Mouse (Mus musculus) forebrain, embryonic 12.5 days (tissue): ENCODE results near the gene Mark4. TPM values are rescaled to one million over a fixed set of nuclear protein-coding genes. Genes with fewer than 3 reads are reported as not detected.

Source experiments
- ATAC-seq: fragments of 200-750 bp; cut with Nextera tagmentation; 2 replicates; pipeline ENCODE4 v1.8.0; 2017; ENCODE audit warnings: moderate TSS enrichment; ENCODE audit not compliant: low FRiP score
- H3K27ac ChIP-seq: fragments of 300-500 bp; sonication (generic); 2 replicates; pipeline ENCODE4 v1.5.1; 2016; ENCODE audit warnings: mild to moderate bottlenecking
- H3K27me3 ChIP-seq: fragments of 300-500 bp; sonication (generic); 2 replicates; pipeline ENCODE4 v1.6.1; 2016; ENCODE audit warnings: mild to moderate bottlenecking
- H3K36me3 ChIP-seq: fragments of 300-500 bp; sonication (generic); replicated peaks from 2 replicates; pipeline ENCODE4 v1.6.1; 2016; ENCODE audit warnings: mild to moderate bottlenecking
- H3K4me1 ChIP-seq: fragments of 300-500 bp; sonication (generic); 2 replicates; pipeline ENCODE4 v1.6.1; 2016
- H3K4me2 ChIP-seq: fragments of 300-500 bp; sonication (generic); 2 replicates; pipeline ENCODE4 v1.6.1; 2016; ENCODE audit warnings: mild to moderate bottlenecking, moderate library complexity
- H3K4me3 ChIP-seq: fragments of 300-500 bp; sonication (generic); replicated peaks from 2 replicates; pipeline ENCODE4 v1.5.1; 2016; ENCODE audit warnings: mild to moderate bottlenecking
- H3K9ac ChIP-seq: fragments of 300-500 bp; sonication (generic); 2 replicates; pipeline ENCODE4 v1.6.1; 2016; ENCODE audit warnings: mild to moderate bottlenecking
- H3K9me3 ChIP-seq: fragments of 300-500 bp; sonication (generic); 2 replicates; pipeline ENCODE4 v1.6.1; 2016
- WGBS: fragments of 180-500 bp; shearing (Covaris S2); methylation state at CpG from one replicate; pipeline ENCODE4 v1.1.7; 2016; 5-methylcytosine and 5-hydroxymethylcytosine counted together
- polyA plus RNA-seq: library from polyadenylated mRNA; unstranded; fragments of >200 nt; fragmentation: Nextera tagmentation; extraction: Ambion mirVana; gene quantifications from 2 replicates; pipeline ENCODE4 v1.2.1, GENCODE M21; 2016

Mark4 gene
- polyA plus RNA-seq, 1 experiment from 2014 or later = 14.0 TPM

DNA sequence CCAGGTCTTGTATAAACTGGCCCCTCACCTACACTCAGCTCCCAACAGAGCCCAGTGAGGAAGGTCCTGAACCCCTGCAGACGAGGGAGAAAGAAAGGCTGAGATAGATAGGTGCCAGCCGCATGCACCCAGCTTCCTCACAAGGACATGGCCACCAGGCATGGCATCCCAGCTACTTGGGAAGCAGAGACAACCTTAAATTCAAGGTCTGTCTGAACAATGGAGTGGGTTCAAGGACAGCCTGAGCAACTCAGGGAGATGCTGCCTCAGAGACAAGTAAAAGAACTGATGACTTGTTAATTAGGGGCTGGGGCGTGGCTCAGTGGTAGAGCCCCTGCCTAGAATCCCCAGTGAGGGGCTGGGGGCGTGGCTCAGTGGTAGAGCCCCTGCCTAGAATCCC, 3.4 kb downstream of the Mark4 start:
- Histone ChIP-seq H3K36me3 (peaks cover 30% of the 10 kb centered on the region), H3K4me2 (no peak overlapping the region), H3K9ac (no peak overlapping the region), H3K27ac (no peak overlapping the region), H3K4me1 (peaks cover 31% of the 10 kb centered on the region), H3K27me3 (0 out of 2 replicates have a peak, but pooled peaks cover 3% of the 10 kb centered on the region), H3K9me3 (no peaks in the 10 kb centered on the region), H3K4me3 (no peak overlapping the region)
- ATAC-seq = no peak
- 91% methylated on average over 4 of the region's 4 CpGs for WGBS

DNA sequence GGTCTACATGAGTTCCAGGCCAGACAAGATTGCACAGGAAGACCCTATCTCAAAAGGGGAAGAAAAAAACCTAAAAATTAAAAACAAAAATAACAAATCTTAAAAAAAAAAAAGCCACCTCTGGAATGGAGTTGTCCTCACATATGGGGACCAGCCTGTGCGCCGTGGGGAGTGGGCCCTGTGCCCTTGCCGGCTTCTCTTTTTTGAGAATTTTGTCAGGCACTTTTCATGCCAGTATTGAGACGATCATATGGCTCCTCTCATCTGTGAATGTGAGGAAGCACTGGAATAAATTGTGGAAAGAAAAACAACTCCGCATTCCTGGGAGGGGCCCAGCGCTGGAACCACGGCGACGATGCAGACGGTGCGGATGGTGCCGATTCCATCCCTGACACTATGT, 9.5 kb downstream of the Mark4 start:
- peaks cover 77% of the 10 kb centered on the region for H3K36me3 ChIP-seq
- no peak overlapping the region for H3K4me2 ChIP-seq
- no peaks in the 10 kb centered on the region for H3K9me3 ChIP-seq
- H3K27ac ChIP-seq = no peak overlapping the region
- H3K4me3 ChIP-seq = no peak overlapping the region
- H3K9ac ChIP-seq = no peak overlapping the region
- no peaks in the 10 kb centered on the region for H3K27me3 ChIP-seq
- 90% methylated on average over 12 of the region's 12 CpGs for WGBS
- no peak for ATAC-seq
- no peaks in the 10 kb centered on the region for H3K4me1 ChIP-seq

DNA sequence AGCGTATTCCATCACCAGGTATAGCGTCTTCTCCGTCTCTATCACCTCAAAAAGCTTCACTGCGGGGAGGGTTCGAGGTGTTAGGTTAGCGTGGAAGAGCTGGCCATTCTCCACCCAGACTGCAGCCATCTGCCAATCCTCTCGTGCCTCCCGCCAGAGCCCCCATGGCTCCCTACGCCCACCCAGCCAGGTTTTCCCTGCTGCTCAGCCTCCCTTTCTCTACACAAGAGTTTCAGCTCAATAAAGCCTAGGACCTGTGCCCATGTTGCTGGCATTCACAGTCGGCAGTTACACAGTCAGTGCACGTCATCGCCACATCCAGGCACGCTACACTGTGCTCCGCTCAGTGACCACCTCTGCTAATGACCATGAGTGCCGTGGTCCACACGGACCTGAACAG, 10.9 kb downstream of the Mark4 start:
- H3K27me3 ChIP-seq = no peaks in the 10 kb centered on the region
- H3K4me1 ChIP-seq = no peaks in the 10 kb centered on the region
- H3K36me3 ChIP-seq = peaks cover 88% of the 10 kb centered on the region
- no peaks in the 10 kb centered on the region for H3K9me3 ChIP-seq
- H3K9ac ChIP-seq = no peak overlapping the region
- no peak overlapping the region for H3K4me3 ChIP-seq
- ATAC-seq = no peak
- no peak overlapping the region for H3K4me2 ChIP-seq
- no peak overlapping the region for H3K27ac ChIP-seq
- 95% methylated on average over 16 of the region's 16 CpGs for WGBS

DNA sequence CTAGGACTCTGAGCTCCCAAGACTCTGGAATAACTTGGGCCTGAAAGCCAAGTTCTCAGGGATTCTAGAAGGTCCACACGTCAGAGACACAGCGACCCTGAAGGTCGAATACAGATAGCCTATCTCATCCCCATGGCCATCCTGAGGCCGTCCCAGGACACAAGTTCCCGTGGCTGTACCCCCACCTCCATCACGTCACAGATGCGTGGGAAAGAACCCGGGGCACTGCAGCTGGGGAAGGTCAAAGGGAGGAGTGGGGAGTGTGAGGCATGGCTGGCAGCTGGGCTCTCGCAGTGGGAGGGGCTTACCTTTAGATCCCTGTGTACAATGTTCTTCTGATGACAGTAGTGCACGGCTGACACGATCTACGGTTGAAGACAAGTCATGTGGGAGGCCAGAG, 13.8 kb downstream of the Mark4 start:
- ATAC-seq = no peak
- Histone ChIP-seq H3K4me3 (no peak overlapping the region), H3K9me3 (no peaks in the 10 kb centered on the region), H3K4me2 (no peak overlapping the region), H3K27ac (no peak overlapping the region), H3K9ac (no peak overlapping the region), H3K4me1 (no peaks in the 10 kb centered on the region), H3K36me3 (peaks cover 90% of the 10 kb centered on the region), H3K27me3 (no peaks in the 10 kb centered on the region)
- 87% methylated on average over 12 of the region's 12 CpGs for WGBS

DNA sequence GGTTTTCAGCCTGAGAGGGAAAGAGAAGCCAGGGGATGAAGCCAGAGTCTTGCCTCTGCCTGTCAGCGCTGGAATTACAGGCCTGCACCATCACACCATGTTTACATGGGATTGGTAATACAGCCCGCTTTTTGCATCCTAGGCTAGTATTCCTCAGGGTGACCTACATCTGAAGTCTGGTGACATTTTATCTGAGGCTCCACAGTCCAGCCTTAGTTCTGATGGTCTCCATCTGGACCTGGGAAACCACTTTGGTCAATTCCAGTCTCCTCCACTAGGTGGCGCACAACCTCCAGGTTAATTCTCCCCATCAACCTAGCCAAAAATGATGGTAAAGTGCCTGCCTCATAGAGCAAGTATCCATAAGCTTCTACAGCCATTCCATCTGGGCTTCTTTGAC, 15.3 kb downstream of the Mark4 start:
- H3K36me3 ChIP-seq = peaks cover 86% of the 10 kb centered on the region
- H3K9me3 ChIP-seq = no peaks in the 10 kb centered on the region
- H3K4me2 ChIP-seq = no peak overlapping the region
- 43% methylated on average over 3 of the region's 3 CpGs for WGBS
- H3K27me3 ChIP-seq = no peaks in the 10 kb centered on the region
- H3K4me1 ChIP-seq = no peaks in the 10 kb centered on the region
- H3K9ac ChIP-seq = no peak overlapping the region
- no peak for ATAC-seq
- no peak overlapping the region for H3K4me3 ChIP-seq
- H3K27ac ChIP-seq = no peak overlapping the region

DNA sequence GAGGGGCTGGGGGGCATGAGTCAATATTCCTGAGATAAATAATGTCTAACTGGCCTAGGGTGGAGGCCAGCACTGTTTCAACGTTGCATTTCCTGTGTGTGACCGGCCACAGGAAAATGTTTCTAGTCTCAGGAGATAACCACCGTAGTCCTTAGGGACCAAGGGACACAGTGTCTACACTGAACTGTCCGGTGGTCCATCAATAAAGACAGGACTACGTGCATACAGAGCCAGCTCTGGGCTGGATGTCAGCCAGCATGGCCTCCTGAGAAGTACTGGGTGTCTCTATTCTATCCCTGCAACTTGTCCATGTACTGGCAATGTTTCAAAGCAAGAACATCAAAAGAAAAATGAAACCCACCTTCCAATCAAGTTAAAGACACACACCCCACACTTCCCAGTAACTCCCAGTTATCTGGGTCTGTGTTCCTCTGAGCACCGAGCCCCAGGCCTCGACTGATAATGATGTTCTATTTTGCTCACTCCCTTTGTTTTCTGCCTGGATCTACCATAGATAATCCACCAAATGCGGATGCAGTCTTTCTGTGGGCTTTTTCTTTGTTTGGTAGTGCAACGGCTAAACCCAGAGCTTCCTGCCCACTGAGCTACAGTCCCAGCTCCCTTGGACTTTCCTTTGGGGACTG, 17.1 kb downstream of the Mark4 start:
- WGBS = 88% methylated on average over 9 of the region's 9 CpGs
- no peak overlapping the region for H3K4me2 ChIP-seq

DNA sequence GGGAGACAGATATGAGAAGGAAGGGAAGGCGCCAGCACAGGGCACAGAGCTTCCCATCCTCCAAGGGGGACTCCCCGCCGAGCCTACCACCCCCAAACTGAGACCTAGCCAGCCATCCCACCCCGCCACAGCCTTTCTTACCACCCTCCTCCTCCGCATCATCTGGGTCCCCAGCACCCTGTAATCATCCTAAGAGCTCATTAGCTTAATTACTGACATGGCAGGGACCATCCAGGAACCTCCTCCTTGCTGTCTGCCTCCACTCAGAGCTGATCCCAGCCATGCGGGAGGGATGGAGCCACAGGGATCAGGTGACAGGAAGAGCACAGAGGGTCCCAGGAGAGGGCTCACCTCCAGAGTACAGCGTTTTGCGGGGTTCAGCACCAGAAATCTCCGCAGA, 21.6 kb downstream of the Mark4 start:
- no peaks in the 10 kb centered on the region for H3K27me3 ChIP-seq
- H3K9ac ChIP-seq = no peak overlapping the region
- H3K4me3 ChIP-seq = no peak overlapping the region
- H3K36me3 ChIP-seq = peaks cover 87% of the 10 kb centered on the region
- H3K27ac ChIP-seq = no peak overlapping the region
- H3K9me3 ChIP-seq = no peaks in the 10 kb centered on the region
- ATAC-seq = no peak
- 78% methylated on average over 9 of the region's 9 CpGs for WGBS
- H3K4me2 ChIP-seq = no peak overlapping the region
- no peaks in the 10 kb centered on the region for H3K4me1 ChIP-seq

More for the DNA sequence above, 17.1 kb downstream of the Mark4 start:
- Histone ChIP-seq H3K36me3 (peaks cover 80% of the 10 kb centered on the region), H3K27me3 (no peaks in the 10 kb centered on the region), H3K27ac (no peak overlapping the region), H3K9me3 (no peaks in the 10 kb centered on the region), H3K4me1 (no peaks in the 10 kb centered on the region), H3K9ac (no peak overlapping the region), H3K4me3 (no peak overlapping the region)
- no peak for ATAC-seq

DNA sequence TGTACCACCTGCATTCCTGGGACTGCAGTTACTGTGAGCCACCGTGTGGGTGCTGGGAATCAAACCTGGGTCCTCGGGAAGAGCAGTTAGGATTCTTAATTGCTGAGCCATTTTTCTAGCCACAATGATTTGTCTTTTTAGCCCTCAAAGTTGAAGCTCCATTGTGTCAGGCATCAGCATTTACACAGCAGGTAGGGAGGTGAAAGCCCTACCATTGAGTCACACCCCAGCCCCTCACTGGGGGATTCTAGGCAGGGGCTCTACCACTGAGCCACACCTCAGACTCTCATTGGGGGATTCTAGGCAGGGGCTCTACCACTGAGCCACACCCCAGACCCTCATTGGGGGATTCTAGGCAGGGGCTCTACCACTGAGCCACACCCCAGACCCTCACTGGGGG, 22.3 kb downstream of the Mark4 start:
- Histone ChIP-seq H3K36me3 (peaks cover 87% of the 10 kb centered on the region), H3K4me1 (no peaks in the 10 kb centered on the region), H3K9me3 (no peaks in the 10 kb centered on the region), H3K9ac (no peak overlapping the region), H3K4me2 (no peak overlapping the region), H3K4me3 (no peak overlapping the region), H3K27me3 (no peaks in the 10 kb centered on the region), H3K27ac (no peak overlapping the region)
- ATAC-seq = no peak
- 93% methylated on average over 2 of the region's 2 CpGs for WGBS

DNA sequence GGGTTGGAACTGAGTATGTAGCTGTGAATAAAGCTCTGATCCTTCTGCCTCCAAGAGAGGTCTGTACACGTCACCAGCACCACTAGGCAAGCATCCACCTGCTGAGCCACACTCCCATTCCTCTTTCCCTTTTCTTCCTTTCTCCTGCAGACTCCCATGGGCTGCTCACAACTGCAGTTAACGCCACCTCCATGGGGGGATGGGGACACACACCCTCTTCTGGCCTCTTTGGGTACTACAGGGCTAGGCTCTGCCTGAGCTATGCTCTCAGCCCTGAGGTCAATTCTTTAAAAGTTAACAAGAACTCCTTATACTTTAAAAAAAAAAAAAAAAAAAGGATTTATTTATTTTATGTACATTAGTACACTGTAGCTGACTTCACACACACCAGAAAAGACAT, 26.1 kb downstream of the Mark4 start:
- ATAC-seq = no peak
- Histone ChIP-seq H3K36me3 (peaks cover 97% of the 10 kb centered on the region), H3K27ac (no peak overlapping the region), H3K9me3 (no peaks in the 10 kb centered on the region), H3K9ac (no peak overlapping the region), H3K4me1 (no peaks in the 10 kb centered on the region; the same call in 1 of the 2 replicates), H3K27me3 (no peaks in the 10 kb centered on the region), H3K4me3 (no peak overlapping the region), H3K4me2 (no peak overlapping the region)
- 96% methylated on average over 2 of the region's 2 CpGs for WGBS

DNA sequence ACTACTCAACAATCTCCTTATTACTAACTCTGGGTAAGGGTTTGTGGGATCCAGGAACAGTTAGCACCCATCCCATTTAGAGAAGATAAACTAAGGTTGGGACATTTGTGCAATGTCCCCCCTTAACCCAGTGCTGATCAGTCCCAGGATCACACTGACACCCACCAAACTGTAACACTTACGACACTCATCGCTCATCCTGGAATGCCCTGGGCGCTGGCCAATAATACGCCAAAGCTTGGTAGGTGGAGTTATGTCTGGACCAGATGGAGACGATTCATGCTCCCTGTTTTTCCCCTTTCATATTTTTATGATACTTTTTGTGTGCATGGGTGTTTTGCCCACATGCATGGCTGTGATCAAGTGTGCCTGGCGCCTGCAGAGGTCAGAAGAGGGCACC, 28.2 kb downstream of the Mark4 start:
- Histone ChIP-seq H3K4me2 (no peak overlapping the region), H3K9ac (no peak overlapping the region), H3K9me3 (no peaks in the 10 kb centered on the region), H3K27me3 (no peaks in the 10 kb centered on the region), H3K36me3 (peaks cover 98% of the 10 kb centered on the region), H3K4me1 (no peaks in the 10 kb centered on the region; the same call in 1 of the 2 replicates), H3K4me3 (no peak overlapping the region), H3K27ac (no peak overlapping the region)
- no peak for ATAC-seq
- WGBS = 93% methylated on average over 6 of the region's 6 CpGs

DNA sequence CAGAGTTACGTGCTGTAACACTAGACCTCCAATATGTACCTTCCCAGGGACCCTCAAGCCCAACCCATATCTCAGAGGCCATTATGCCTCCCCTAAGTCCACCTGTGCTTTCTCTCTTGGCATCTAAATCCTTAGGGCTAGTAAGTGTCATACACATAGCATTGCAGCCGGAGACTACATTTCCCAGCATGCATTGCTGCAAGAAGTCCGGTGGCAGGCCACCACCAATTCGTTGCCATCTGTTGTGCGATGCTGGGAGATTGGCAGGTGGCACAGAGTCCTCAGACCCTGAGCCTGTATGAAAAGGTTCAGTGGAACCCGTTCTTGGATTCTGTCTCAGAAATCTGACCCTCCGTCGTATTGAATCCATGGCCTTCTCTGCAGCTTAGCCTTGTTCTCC, 28.9 kb downstream of the Mark4 start:
- Histone ChIP-seq H3K4me2 (no peak overlapping the region), H3K27ac (no peak overlapping the region), H3K36me3 (peaks cover 98% of the 10 kb centered on the region), H3K4me1 (no peaks in the 10 kb centered on the region; the same call in 1 of the 2 replicates), H3K27me3 (no peaks in the 10 kb centered on the region), H3K9me3 (no peaks in the 10 kb centered on the region), H3K9ac (no peak overlapping the region), H3K4me3 (no peak overlapping the region)
- no peak for ATAC-seq
- 64% methylated on average over 8 of the region's 8 CpGs for WGBS

DNA sequence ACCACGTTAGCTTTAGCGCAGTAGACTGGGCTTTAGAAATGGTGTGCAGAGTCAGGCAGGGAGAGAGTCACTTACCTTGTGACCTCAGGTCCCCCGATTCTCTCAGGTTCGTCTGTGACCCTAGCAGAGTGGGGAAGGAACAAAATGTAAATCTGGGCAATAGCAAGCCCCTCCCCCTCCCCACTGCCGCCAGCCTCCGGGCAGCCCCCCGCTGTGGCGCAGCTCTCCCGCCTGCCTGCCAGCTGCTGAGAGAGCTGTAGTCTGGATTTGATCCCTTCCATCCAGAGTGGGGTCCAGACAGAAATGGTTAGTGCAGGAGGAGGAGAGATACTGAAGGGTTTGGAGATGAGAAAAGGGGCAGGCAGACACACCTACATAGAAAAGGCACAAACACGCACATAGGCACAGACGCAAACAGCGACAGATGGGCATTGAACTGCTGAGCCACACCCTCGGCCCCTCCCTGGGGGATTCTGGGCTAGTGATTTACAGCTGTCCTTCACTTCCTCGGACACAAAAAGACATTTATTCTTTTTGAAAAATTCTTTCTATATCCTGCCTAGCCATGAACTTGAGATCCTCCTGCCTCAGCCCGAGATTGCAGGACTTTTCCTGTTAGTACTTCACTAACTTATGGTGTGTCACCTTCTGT, 30.5 kb downstream of the Mark4 start:
- H3K9ac ChIP-seq = no peak overlapping the region
- WGBS = 66% methylated on average over 15 of the region's 15 CpGs
- H3K27me3 ChIP-seq = 0 out of 2 replicates have a peak, but pooled peaks cover 3% of the 10 kb centered on the region
- H3K27ac ChIP-seq = no peak overlapping the region
- H3K4me2 ChIP-seq = no peak overlapping the region
- no peaks in the 10 kb centered on the region; the same call in 1 of the 2 replicates for H3K4me1 ChIP-seq
- H3K9me3 ChIP-seq = no peaks in the 10 kb centered on the region
- H3K36me3 ChIP-seq = peaks cover 82% of the 10 kb centered on the region
- no peak overlapping the region for H3K4me3 ChIP-seq
- ATAC-seq = no peak

DNA sequence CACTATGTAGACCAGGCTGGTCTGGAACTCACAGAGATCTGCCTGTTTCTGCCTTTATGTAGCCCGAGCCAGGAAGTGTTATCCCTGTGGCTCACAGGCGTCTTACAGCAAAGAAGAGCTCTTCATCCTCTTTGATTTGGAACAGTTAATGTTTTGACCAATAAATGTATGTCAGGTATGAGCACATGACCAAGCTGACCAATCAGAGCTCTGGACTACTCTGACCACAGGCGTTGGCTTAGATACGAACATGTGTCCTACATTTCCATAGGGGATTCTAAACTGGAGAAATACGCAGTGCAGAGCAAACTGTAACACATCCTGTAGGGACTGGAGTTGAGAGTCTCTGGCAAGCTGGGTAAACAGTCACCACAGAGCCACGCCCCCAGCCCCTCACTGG, 31.7 kb downstream of the Mark4 start:
- ATAC-seq = no peak
- Histone ChIP-seq H3K36me3 (peaks cover 70% of the 10 kb centered on the region), H3K4me1 (no peaks in the 10 kb centered on the region; the same call in 1 of the 2 replicates), H3K9ac (no peak overlapping the region), H3K4me2 (no peak overlapping the region), H3K27me3 (peaks cover 14% of the 10 kb centered on the region), H3K9me3 (no peaks in the 10 kb centered on the region), H3K4me3 (no peak overlapping the region), H3K27ac (no peak overlapping the region)
- WGBS = 89% methylated on average over 6 of the region's 6 CpGs
